Mouse (Mus musculus) heart, postnatal 4 days (tissue): ENCODE measurements around the gene Fam217a. TPM values are rescaled to one million over a fixed set of nuclear protein-coding genes. Genes with fewer than 3 reads are reported as not detected.
"Not testable (repeated sequence)": the region's sequence is repeated elsewhere in the genome, so short reads cannot be mapped to it uniquely, and the experiment has no call there.

Experiments
- DNase-seq: peaks from one replicate; pipeline ENCODE4 v3.0.0; 2021
- total RNA-seq, 2 experiments: library from RNA; stranded (reverse); gene quantifications; 2 replicates each; pipeline ENCODE4 v1.2.3; 2021

Gene Fam217a
- under 1 TPM; 0.56 to 0.76 TPM for total RNA-seq

DNA sequence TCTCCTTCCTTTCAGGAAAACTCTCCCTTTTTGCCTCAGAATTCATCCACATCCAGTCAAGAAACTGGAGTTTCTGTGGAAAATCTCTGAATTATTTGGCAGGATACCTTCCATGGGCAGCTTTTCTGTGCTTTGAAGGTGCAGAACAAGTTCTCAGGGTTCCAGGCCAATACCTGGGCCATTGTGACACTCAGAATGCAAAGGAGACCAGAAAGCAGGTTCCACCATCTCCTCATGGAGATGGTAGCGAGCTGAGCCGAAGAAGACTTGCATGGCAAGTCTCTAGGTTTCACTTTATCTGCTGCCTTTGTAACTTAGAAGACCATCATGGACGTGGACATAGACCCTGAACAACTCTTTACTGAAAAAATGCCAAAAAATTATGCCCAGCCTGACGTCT lies at the start of gene Fam217a, which contains the start of gene 4933417A18Rik:
Gene Fam217a (minus strand): TSS at position 101 of the 400 bp plus-strand sequence.
Gene 4933417A18Rik (plus strand): TSS at position 200 of the 400 bp plus-strand sequence.
- no peak for DNase-seq

DNA sequence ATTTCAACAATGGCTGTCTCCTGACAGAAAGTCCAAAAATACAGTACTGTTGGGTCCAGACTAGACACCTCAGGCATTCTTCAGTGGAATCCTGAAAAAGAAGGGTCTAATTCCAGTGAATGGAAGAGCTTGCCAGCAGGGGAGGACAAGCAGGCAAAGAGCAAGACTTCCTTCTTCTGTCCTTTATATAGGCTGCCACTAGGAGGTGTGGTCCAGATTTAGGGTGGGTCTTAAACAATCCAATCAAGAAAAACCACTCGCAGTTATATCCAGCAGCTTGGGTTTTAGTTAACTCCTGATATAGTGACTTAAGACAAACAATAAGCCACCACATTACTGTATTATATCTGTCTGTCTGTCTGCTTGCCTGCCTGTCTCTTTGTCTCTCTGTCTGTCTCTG lies 49.7 kb upstream of the Fam217a start:
- no peak for DNase-seq

DNA sequence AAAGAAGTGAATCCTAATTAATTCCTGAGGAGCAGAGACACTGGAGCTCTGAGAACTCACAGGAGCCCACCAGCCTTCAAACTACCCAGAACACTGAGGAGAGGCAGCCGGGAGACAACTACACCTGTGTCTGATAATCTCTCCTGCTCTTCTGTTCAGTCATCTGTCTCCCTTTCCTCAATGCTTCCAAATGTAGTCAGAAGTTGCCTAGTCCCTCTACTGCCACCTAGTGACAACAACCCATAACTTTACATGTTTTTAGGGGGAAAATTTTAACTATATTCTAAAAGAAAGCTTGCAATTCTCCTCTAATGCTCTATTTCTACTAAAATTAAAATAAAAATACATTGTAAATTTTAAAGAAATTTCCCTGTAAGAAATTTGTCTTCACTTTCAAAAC lies 49.0 kb upstream of the Fam217a start:
- DNase-seq, result no peak

GRCm38 (mm10) chr13:34972456-34972855 lies 48.3 kb upstream of the Fam217a start:
- not testable (repeated sequence) for DNase-seq

DNA sequence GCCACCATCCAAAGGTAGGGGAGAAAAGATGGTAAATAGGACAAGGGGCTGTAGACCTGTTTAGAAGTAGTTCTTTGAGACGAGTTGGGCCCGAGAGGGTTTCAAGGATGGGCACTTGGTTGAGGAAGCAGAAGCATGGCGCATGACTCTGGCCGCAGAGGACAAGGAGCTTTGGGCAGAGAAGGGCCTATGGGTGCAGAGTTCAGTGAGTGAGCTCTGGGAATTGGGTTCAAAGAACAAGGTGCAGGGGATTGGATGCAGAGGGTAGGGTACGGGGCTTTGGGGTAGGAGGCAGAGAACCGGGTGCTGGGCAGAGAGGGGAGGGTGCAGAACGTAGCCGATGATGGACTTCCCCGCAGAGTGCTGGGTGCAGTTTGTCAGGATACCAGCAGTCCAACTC lies 41.5 kb upstream of the Fam217a start:
- not testable (repeated sequence) for DNase-seq

DNA sequence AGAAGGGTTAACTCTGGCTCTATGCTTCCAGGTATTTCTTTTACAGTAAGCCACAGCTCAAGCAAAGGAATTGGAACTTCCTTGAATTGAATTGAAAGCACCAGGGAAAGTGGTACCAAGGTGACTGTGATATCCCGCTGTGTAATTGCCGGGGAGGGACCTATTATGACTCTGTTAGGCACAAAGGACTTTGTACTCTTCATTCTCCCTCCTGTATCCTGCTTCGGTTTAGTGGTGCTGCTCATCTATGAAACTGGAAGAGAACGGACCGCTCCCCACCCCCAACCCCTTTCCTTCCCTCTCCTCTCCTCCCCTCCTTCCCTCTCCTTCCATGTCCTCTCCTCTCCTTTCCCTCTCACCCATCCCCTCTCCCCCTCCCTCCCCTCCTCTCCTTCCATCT lies 40.8 kb upstream of the Fam217a start:
- DNase-seq, result no peak

GRCm38 (mm10) chr13:34964419-34964818 lies 40.3 kb upstream of the Fam217a start:
- no peak for DNase-seq

DNA sequence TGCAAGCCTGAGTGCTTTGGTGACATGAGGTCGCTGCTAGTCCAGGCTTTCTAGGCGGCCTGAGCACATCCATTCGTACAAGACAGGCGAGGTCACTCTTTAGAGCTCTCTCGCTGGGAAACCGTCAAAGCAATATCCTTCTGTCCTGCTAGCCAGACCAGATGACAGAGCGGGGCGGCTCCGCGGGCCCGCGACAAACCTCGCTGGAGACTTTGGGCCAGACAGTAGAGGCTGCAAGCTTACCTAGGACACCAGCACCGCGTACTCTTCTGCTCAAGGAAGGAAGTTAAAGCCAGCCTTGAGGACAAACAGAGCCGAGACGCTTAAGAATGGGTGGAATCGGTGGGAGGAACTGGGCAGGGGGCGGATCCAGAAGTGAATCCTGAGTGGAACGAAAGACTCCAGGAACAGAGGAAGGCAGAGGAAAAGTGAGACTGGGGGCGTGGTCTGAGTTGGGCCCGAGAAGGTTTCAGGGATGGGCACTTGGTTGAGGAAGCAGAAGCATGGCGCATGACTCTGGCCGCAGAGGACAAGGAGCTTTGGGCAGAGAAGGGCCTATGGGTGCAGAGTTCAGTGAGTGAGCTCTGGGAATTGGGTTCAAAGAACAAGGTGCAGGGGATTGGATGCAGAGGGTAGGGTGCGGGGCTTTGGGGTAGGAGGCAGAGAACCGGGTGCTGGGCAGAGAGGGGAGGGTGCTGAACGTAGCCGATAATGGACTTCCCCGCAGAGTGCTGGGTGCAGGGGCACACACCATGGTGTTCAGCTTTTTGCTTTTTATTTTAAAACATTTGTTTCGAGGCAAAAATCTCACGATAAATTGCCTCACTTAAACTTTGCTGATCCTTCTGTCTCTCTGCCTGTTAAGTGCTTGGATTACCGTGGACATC lies 39.6 kb upstream of the Fam217a start, which contains the start of gene Eci3:
Gene Eci3 (minus strand): TSS at position 300 of the 887 bp plus-strand sequence.
- DNase-seq, result peak; percentile 27

DNA sequence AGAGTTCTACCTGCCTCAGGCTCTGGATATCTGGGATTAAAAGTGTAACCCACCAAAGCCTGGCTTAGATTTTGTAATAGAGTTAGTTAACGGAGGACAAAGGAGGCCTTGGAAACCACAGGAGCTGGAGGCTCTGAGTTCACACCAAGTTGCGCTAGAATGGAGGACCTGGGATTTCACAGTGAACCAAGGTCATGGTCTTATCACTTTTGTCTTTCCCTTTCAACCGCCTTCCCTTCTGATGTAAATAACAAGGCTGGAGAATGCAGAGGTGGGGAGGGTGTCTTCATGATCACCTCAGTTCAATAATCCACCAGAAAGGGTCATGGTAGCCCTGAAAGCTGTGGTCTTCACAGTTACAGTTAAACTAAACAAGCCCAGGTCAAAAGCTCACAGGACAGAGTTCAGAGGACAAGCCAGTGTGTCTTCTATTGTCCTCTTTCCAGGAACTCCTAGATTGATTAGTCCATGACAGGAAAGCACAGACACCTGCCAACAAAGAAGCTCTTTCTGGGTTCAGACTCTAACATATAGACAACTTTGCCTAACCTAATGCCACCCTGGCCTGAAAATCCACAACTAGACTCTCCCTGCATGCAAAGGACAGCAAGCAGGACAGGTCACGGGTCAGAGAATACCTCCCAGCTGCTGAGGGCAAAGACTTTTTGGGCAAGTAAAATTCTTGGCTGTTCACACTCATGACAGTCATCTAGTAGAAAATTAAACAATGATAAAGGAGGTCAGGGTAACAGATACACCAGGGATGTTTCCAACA lies 37.1 kb upstream of the Fam217a start:
- no peak for DNase-seq

DNA sequence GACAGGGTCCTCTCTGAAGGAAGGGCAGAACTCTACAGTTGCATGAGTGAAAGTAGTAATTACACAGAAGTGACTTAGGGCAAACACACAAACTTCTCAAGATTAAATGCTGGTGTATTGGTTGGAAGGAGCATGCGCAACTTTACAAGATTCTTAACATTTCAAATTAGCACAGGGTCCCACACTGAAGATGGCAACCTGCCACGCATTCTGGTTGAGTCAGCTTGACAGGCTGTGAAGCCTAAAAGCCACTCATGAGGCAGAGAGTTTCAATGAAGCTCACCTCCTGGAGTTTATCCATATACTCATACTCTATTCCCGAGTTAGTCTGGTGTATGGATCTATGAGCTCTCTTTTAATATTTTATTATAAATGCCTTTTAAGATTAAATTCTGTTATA lies 34.0 kb upstream of the Fam217a start:
- DNase-seq, result not testable (repeated sequence)

DNA sequence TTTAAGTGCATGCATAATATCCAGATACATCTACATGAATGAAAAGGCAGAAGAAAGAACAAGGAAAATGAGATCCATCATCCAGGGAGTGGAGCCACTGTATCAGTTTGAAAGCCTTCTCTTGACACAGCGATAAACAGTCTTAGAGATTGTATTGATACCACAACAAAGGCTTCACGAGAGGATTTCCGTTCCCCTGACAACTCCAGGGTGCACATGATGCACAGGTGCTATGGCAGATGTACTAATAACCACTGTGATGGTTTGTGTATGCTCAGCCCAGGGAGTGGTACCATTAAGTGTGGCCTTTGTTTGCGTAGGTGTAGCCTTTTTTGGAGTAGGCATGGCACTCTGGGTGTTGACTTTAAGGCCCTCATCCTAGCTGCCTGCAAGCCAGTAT lies 32.8 kb upstream of the Fam217a start:
- DNase-seq, result no peak

- not testable (repeated sequence) for DNase-seq
Measured at GRCm38 (mm10) chr13:34951437-34951836, 27.3 kb upstream of the Fam217a start.

DNA sequence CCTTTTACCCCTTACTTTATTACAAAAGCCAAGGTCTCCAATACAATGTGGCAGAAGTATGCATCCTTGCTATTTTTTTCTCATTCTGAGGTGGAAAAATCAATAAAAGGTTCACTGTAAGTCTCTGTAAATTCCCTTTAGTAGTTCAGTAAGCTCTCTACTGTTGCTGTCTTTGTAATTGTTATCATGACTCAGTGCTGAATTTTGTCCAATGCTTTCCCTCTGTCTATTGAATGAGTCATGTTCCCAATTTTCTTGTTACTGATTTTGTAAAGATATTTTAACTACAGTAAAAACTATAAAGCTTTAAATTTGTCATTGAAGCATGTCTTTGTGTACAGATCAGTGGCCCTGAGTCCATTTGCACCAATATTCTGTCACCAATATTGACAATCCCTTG lies 18.3 kb upstream of the Fam217a start:
- DNase-seq, result no peak

DNA sequence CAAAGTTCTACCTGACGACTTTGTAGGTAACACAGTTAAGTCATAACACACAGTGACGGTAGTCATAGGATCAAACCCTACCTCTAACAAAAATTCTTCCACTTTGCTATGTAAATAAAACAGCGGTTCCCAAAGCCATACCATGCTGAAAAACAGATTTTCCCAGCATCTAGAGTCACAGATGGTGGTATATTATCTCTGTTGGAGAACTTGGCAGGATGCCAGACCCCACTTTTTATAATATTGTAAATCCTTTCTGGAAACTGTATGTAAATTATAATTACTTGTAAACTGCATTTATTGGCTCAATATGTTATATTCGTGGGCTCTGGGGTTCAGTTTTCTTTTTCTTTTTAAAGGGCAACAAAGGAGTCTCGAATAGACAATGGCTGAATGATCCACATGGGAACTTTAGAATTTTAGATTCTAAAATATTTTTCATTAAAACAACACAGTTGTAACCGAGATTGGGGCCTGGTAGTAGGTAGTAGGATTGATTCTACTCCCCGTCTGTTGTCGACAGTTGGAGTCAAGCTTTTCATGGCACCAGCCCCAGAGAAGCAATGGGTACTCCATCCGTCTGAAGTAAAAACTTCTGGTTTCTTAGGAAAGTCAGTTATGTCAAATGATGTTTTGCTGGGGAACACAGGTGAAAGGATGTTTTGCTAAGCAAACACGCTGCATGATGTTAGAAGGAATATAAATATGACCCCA lies 11.0 kb upstream of the Fam217a start:
- DNase-seq, result no peak

GRCm38 (mm10) chr13:34916520-34917167 lies 7.5 kb downstream of the Fam217a start:
- peak; percentile 16 for DNase-seq

DNA sequence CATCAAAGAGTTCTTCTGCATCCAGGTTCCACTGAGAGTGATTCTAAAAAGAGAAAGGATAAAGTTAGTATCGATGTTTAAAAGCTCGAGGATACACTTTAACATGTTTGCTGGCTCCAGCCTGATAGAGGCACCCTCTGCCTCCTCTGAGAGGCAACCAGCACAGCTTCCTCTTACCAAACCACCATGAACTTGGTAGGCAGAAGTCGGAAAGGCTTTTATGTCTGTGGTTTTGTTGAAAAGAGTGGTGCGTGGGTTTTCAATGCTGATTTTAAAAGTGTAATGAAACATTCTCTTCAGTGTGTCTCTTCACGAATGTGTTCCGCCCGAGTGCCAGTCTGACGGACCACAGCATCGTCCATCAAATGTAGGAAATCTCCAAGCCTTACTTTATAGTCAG lies 9.5 kb downstream of the Fam217a start:
- no peak for DNase-seq

DNA sequence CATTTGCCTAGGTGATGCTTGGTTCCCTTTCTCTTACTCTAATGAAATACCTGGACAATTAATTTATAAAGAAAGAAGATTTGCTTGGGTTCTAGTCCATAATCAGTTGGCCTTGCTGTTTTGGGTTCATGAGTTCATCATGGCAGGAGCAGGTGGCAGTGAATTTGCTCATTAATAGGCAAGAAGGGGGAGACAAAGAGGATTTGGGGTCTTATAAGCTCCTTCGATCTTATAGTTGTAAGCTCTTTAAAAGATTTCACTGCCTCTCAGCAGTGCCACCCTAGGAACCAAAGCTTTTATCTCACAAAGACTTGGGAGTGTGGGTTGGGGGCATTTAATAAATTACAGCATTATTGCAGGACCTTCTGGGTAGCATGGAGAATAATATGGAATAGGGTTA lies 31.2 kb downstream of the Fam217a start:
- DNase-seq, result no peak

DNA sequence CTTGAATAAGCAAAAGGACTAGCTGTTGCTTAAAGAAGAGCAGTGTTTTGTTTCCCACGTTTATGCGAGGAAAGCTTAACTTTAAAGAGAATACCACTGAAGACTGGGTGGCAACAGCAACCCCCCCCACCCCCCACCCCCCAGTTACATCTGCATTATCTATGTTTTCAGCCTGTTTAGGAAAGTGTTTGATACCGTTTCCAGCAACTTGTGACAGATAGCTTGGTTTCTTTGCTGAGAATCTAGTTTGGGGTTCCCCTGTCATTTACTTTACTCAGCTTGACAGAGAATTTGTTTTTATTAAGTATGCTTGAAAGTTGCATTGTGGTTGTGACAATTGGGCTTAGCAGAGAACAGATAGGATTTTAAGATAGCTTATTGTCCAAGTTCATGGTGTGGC lies 47.6 kb downstream of the Fam217a start:
- DNase-seq, result no peak

DNA sequence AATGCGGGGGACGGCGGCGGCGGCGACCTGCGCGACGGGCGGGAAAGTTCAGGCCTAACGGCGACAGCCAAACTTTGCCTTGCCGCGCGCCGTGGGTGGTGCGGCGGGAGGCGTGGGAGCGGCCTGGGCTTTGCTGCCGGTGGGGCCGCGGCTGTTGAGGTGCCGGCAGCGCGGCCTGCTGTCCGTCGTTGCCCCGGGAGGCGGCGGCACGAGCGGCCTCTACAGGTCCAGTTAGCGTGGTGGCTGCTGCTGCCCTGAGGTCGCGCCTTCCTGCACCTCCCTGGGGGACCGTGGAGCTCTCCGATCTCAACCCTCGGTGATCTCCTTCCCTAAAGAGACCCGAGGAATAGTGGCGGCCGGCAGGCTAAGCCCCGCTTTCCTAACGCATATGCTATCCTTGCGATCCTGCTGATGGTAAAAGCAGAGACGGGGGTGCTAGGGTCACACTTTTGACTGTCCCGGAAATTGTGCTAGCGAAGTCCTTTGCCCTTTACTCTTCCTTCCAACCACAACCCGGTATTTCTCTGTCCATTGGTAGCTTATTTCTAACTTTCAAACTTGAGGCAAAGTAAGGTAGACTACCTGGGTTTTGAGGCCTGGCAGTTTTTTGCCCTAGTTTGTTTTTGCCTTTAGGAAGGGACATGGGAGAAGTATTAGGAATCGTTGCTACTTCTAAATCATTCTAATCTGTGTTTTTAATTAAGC lies 48.2 kb downstream of the Fam217a start:
- DNase-seq, result peak; percentile 76

DNA sequence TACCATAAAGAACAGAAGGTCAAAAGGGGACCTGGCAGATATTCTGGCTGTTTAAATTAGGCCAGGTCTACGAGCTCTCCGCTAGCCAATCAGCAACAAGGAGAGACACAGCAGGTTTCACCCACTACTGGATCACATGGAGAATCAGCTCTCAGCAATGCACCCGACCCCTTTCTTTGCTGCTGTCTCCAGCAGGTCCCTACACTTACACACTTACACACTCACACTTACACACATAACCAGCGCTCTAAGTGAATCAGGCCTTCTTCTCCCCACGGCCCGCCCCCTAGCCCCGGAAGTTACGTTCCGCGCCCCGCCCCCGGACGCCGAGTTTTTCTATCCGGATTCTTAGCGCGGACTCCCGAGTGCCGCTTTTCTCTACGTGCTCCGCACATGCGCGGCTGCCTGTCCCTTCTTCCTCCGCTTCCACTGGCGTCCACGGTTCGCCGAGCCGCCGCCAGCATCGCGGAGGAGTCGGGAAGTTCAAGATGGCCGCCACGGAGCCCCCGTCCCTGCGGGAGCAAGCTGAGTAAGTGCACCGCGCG lies 48.9 kb downstream of the Fam217a start, which contains the start of gene Prpf4b:
Gene Prpf4b (plus strand): TSS at position 137 of the 545 bp plus-strand sequence.
- DNase-seq, result peak; percentile 95

DNA sequence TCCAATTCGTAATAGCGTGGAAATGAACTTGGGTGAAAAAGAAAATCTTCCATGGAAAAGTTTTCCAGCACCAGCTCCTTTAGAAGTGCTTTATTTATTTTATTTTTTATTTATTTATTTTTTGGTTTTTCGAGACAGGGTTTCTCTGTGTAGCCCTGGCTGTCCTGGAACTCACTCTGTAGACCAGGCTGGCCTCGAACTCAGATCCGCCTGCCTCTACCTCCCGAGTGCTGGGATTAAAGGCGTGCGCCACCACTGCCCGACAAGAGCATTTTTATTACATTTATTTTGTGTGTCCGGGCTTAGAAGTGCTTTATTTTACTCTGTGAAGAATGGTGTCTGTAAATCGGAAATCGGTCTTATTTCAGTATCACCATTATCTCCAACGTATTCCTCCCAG lies 49.4 kb downstream of the Fam217a start:
- peak; percentile 33 for DNase-seq
